Mouse (Mus musculus) adrenal gland, adult 8-10 months (tissue): ENCODE results near the gene Cacna1s. TPM values are rescaled to one million over a fixed set of nuclear protein-coding genes. Genes with fewer than 3 reads are reported as not detected.
A peak's percentile ranks its signal among the peaks of the same experiment; 100 is the strongest.

Source experiments
- DNase-seq: peaks from one replicate; pipeline ENCODE4 v3.0.0; 2022
- total RNA-seq, 4 experiments: library from RNA; stranded (reverse); gene quantifications; 2 replicates each; pipeline ENCODE4 v1.2.4; 2022

Cacna1s gene
- total RNA-seq, 4 experiments from 2014 or later = 0.40 to 1.0 (median 0.75) TPM

- DNase-seq = peak; percentile 51
Measured at GRCm38 (mm10) chr1:136051465-136051864, 1.1 kb upstream of the Cacna1s start.

GRCm38 (mm10) chr1:136055771-136056170 is 3.2 kb downstream of the Cacna1s start:
- DNase-seq = no peak

- DNase-seq = no peak
Measured at GRCm38 (mm10) chr1:136058594-136058993, 6.0 kb downstream of the Cacna1s start.

DNA sequence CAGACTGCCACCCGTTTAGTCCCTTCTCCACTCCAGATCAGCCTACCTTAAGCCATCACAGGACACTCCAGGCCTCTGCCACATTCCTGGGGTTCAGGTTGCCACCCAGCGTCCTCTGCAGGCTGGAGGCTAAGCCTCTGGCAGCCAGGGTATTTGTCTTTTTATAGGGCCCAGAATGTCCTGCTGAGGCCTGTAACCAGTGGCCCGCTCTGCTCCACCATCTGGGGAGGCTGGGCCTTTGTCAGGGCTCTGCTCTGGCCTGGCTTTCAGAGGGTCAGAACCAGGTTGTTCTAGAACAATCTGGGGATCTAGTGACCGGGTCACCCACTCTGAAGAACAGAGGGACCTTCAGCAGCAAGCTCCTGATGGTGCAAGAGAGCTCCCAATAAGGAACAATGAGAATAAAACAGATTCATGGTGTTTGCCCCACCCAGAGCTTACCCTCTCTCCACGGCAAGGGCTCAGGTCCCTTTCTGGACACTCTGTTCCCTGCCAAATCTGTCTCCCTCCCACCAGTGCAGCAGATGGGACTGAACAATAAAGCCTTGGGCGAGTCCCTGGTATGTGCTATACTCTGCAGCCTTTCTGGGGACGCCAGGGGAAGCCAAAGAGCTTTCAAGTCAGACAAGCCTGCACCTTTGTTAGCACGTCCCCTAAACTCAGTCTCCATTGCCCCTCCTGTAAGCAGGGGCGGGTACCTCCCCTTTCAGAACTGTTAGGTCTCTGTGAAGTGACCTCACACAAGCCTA is 8.7 kb downstream of the Cacna1s start:
- no peak for DNase-seq

DNA sequence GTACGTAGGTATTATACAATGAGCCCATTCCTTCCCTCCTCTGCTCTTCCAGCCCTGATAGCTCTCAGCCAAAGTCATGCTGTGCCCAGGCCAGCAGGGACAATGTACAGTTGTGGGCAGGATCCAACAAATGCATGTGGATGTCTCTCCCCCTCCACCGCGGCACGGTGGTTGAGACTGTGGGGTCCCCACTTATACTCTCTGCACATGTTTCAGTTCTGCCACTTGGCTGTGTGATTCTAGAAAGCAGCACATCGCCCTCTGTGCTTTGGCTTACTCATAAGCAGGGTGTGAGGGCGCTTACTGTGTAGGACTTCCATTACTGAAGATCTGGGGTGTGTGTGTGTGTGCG is 9.2 kb downstream of the Cacna1s start:
- DNase-seq = no peak

GRCm38 (mm10) chr1:136063991-136064390 is 11.4 kb downstream of the Cacna1s start:
- no peak for DNase-seq

DNA sequence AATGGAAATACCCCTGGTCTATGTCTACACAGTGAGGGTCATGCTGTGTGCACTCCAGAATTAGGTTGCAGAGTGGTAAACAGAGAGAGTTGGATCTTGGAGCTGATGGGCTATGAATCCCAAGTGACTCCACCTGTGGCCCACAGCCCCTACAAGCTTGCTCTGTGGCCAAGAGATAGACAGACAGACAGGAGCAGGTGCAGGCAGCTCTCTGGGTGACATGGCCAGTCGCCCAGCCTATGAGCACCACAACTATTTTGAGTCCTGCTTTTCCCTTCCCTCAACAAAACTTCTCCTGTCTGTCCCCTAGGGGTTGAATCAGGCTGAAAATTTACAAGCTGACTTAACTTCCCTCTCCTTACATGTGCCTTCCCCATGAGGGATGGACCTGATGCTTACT is 14.1 kb downstream of the Cacna1s start:
- no peak for DNase-seq

GRCm38 (mm10) chr1:136067579-136067978 is 15.0 kb downstream of the Cacna1s start:
- no peak for DNase-seq

- DNase-seq = peak; percentile 34
Measured at GRCm38 (mm10) chr1:136076086-136076485, 23.5 kb downstream of the Cacna1s start.

DNA sequence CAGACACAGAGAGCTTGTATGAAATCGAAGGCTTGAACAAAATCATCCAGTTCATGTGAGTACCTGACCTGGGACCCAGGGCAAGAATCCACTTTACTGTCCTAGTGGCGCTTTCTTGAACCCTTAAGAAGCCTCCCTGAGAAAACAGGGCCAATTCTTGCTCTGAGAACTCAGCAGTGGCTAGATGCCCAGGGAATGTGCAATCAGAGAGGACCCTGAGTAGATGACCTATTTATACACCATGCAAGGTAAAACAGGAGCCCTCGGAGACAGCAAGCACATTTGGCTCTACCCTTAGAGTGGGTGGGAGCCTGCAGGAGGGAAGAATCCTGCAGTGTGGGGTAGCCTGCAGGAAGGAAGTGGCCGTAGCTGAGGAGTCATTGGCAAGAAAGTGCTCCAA is 25.1 kb downstream of the Cacna1s start:
- no peak for DNase-seq

DNA sequence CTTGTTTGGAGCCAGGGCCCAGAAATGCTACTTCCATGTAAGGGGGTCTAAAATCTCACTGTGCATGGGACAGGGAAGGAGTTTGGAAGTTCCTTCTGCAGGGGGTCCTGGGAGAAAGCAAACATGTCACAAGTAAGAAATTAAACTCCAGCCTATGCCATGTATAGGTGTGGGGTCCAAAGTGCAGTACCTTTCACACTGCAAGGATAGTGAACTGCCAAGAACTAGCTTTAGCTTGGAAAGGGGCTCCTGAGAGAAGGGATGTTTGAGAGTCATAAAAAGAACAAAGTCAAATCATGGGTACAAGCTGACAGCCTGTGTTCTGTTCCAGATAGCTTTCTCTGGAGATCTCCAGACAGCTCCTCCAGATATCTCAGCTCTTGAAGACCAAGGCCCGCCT is 28.6 kb downstream of the Cacna1s start:
- no peak for DNase-seq

DNA sequence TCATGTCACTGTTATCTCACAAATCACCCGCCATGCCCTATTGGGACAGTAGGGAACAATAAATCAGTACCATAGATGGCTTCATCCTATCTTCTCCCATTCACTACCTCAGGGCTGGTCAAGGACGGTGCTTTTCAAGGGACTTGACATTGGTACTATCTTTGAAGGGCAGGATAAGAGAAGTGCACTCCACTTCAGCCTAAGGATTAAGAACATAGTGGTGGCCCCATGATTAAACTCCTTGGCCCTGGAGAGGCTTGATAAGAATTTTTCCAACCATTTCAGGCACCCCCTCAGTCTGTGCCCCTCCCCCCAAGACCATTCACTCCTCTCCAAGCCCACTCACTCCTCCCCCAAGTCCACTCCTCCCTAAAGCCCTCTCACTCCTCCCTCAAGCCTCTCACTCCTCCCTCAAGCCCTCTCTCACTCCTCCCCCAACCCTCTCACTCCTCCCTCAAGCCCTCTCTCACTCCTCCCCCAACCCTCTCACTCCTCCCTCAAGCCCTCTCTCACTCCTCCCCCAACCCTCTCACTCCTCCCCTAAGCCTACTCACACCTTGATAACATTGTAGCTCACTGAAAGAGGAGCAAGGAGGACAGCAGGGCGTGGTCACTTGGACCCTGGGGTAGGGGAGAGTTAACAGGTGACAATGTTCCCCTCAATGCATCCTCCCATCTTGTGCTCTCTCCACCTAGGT is 33.6 kb downstream of the Cacna1s start:
- DNase-seq = peak; percentile 14

- no peak for DNase-seq
Measured at GRCm38 (mm10) chr1:136089368-136090165, 37.0 kb downstream of the Cacna1s start.

DNA sequence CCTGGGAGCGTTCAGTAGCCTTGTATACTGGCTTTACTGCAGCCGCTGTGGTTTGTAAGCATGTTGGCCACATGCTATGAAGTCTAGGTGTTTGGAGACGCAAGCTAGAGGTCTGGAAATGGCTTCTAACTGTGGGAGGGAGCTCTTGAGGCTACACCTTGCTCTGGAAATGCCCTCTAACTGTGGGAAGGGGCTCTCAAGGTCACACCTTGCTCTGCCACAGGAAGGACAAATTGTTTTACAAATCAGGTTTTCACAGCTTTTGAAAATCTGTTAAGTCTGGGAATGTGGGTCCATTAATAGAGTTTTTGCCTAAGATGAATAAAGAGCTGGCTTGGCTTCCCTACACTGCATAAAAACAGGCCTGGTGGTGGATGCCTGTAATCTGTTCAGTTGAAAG is 41.2 kb downstream of the Cacna1s start:
- DNase-seq = no peak

- no peak for DNase-seq
Measured at GRCm38 (mm10) chr1:136094807-136095206, 42.3 kb downstream of the Cacna1s start.

DNA sequence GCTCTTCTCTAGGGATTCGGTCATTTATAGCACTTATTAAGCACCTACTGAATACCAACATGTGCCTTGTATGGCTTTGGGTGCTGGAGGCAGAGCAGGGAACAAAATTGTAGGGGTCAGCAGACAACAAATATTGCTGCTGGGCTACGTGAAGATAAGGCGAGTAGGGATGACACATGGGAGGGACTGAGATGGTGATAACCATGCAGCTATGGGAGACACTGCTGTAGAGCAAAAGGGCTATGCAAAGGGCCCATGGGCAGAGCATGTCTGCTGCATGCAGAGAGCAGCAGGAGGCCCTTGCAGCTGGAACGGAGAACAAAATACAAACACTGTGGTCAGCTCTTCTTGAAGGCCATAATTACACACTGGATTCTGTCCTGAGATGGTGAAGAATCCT is 49.5 kb downstream of the Cacna1s start:
- no peak for DNase-seq

- DNase-seq = no peak
Measured at GRCm38 (mm10) chr1:136102551-136102950, 50.0 kb downstream of the Cacna1s start.

DNA sequence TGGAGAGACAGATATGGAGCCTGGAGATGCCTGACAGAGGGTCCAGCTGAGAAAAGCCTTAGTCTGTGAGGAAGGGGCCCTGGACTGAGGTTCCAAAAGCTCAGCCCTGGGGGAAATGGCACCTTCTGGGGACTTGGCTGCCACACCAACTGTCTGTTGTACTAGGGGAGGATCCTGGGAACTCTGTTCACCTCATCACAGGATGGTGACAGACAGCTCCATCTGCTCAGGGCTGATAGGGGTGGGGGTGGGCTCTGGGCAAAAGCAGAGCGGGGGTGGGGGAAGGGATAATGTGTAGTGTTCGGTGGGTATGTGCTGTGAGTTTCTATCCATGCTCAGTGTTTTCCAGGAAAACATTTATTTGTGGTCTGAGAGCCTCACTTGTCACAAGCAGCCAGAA is 50.4 kb downstream of the Cacna1s start:
- no peak for DNase-seq

DNA sequence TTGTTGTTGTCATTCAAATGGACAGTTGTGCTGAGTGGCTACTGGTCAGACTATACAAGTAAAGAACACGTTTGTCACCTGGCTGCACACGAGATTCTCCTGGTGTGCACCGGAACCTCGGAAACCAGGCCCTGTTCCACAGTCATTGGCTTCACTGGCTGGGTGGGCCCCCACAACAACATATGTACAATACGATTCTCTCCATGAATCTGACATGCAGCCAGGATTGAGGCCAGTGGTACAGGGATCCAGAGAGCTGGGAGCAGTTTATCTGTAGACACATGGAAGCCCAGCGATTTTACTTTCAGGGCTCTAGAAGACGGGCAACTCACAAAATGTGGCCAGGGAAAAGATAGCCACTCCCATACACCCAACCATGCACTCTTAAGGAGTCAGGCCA is 51.1 kb downstream of the Cacna1s start:
- no peak for DNase-seq

- DNase-seq = no peak
Measured at GRCm38 (mm10) chr1:136104741-136105140, 52.2 kb downstream of the Cacna1s start.

- no peak for DNase-seq
Measured at GRCm38 (mm10) chr1:136109464-136109863, 56.9 kb downstream of the Cacna1s start.

- no peak for DNase-seq
Measured at GRCm38 (mm10) chr1:136116183-136116582, 63.6 kb downstream of the Cacna1s start.

- no peak for DNase-seq
Measured at GRCm38 (mm10) chr1:136117069-136117468, 64.5 kb downstream of the Cacna1s start.
